Mouse (Mus musculus) embryo, embryonic 10 days (tissue): ENCODE measurements around the gene Plcg2.

Experiments used
- DNase-seq: peaks from one replicate; pipeline ENCODE4 v3.0.0-alpha.2; 2015; ENCODE audit warnings: low spot score

Gene Plcg2

DNA sequence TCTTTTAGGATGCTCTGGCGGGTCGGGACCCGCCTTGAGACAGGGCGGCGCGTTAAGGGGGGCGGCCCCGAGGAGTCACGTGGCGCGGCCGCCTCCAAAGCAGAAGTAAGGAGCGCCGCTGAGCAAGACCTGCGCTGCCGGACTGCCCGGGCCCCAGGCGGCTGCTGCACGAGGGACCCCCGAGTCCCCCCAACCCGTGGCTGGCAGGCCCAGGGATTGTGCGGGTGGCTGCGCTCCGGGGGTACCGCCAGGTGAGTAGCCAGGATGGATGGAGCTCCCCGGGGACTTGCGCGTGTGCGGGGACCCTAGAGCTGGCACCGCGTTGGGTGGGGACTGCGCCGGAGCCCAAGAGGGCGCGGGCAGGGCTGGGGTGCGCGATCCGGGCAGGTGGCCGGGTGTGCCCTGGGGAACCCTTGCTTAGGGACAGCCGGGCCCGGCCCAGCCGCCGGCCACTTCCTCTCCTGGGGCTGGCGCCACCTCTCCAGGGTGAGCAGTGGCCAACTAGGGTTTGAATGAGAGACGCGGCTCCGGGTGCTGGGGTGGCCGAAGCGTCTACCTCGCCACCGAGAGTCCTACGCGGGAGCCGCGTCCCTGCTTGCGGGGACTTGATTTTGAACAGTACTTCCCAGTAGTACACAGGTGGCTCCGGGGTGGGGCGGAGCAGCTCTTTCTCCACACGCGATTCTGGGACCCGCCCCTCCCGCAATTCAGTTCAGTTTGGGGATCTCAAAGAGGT is at the start of gene Plcg2:
Plcg2 (plus strand) TSS at position 113 of the 736 bp plus-strand sequence.
- DNase-seq, result peak; percentile 71

DNA sequence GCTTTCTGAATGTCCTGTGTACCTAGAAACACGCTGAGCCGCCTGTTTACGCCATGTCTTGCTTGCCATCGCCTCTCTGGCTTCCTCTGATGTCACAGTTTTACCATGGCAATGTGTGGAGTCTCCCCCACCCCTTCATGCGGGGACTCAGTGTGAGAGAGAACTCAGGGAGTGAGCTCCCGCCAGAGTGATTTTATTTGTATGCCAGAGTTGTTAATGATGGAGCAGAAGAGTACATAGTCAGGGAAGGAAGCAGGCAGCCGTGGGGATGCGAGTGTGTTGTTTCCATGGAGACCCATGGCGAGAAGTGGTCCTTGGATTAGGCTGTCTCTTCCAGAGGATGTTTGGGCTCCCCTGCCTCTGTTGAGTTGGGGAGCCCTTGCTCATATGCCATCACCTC is 47.0 kb upstream of the Plcg2 start:
- DNase-seq, result no peak

DNA sequence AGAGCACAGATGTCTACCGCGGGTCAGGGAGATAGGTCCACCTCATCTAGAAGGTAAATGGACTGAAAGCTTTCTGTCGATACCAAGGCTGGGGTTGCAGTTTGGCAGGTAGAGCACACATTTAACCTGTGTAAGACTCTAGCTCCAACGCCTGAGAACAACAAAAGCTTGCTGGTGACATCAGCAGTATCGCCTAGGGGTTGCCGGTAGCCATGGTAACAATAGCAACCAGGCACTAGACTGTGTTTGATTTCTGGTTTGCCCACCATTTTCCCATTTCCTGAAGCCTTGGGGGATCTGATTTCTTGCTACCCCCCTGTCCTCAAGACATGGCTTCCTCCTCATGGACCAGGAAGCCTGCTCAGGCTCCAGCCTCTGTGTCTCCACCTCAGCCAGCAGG is 44.1 kb upstream of the Plcg2 start:
- no peak for DNase-seq

DNA sequence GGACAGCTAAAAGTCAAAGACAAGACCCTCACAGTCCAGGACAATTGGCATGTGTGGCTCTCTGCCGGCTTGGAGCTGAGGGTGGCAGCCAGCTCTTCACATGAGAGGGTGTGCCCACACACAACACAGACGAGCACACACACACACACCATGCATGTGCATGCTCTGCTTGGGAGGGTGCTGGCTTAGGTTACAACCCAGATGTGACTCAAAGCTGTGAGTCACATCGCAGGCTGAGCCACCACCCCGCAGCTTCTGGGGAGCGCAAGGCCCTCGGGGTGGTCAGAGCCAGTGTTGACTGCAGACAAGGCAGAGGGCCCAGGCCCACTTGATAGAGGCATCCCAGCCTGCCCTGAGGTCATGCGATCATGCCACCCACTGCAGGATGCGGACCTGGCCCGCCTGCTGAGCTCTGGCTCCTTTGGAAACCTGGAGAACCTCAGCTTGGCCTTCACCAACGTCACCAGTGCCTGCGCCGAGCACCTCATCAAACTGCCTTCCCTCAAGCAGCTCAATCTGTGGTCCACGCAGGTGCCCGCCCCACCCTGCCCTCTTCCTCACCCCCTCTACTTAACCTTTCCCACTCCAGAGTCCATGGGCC is 43.5 kb upstream of the Plcg2 start:
- DNase-seq, result no peak

DNA sequence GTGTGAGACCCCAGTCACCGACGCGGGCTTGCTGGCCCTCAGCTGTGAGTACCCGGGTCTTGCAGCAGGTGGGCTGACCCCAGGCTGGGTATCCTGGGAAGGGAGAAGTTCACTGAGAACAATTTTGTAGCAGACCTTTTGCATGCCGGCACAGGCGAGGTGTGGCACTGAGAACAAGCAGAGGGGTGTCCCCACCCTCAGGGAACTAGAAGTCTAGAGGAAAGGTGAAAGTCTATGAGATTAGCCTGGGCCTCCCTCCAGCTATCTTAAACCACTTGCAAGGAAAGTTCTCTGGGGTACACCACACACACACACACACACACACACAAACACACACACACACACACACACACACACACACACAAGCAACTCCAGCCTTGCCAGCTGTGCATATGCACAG is 42.4 kb upstream of the Plcg2 start:
- DNase-seq, result no peak

DNA sequence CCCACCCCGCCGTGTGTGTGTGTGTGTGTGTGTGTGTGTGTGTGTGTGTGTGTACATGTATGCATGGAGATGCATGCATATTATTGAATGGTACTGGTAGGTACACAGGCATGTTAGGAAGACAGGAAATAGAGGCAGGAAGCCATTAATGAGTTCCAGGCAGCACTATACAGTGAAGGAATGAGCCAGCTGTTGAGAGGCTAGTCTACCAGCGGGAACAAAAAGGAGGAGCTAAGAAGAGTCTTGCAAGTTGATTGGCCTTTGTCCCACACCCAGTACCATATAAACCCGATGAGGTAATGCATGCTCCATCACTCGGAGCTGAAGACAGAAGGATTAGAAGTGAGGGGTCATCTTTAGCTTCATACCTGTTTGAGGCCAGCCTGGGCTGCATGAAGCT is 39.7 kb upstream of the Plcg2 start:
- peak; percentile 36 for DNase-seq

DNA sequence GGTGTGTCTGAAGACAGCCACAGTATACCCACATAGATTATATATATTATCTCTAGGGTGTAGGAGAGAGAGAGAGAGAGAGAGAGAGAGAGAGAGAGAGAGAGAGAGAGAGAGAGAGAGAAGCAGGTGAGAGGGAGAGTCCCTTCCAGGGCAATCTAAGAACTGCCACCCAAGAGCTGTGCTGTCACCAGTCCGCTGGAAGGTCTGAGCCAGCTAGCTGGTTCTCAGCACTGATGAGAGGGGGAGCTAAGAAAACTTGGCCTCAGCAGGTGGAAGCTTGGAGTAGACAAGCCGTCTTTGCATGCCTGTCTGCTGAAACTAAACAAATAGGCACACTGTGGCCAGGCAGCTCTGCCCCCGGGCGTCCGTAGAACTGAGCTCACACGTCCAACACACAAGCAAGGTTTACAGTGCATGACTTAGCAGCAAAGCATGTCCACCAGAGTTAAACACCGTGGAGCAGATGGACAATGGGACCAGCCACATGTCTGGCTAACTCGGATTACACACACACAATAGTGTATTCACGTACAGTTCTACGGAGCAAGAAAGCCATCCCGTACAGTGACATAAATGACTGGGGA is 35.3 kb upstream of the Plcg2 start:
- DNase-seq, result no peak

DNA sequence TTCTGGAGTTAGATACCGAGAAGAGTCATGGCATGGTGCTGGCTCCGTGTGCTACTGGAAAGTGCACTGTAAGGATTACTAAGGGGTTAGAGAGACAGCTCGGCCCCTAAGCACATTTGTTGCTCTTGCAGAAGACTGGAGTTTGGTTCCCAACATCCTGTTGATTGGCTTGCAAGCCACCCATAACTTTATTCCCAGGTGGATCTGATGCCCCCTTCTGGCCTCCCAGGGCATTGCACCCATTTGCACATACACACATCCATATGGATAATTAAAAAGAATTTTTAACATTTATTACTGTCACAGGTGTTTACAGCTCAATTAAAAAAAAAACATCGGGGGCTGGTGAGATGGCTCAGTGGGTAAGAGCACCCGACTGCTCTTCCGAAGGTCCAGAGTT is 33.6 kb upstream of the Plcg2 start:
- DNase-seq, result no peak

DNA sequence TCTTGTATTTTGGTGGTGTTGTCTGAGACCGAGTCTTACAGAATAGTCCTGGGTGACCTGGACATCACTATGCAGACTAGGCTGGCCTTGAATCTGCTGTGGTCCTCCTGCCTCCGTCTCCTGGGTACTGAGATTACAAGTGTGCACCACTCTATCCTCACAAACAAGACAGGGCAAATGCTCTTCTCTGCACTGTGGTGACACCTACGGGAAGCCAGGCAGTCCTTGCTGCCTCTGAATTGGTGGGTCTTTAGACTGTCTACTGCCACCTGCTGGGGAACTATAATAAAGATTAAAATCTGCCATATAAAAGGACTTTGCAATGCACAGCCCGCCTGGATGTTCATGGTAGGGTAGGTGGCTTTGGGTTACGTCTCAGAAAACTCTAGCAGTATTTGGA is 32.8 kb upstream of the Plcg2 start:
- peak; percentile 86 for DNase-seq

DNA sequence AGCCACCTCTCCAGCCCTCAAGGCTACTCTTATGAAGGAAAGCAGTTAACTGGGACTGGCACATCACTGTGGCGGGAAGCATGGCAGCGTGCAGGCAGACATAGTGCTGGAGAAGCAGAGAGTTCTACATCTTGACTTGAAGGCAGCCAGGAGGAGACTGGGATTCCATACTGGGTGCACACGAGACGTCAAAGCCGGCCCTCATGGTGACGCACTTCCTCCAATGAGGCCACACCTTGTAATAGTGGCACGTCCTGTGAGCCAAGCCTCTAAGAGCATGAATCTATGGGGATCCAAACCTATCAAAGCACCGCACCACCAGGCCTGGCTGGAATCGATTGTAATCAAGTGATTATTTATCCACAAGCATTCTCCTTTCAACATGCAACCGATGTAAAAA is 30.6 kb upstream of the Plcg2 start:
- no peak for DNase-seq

DNA sequence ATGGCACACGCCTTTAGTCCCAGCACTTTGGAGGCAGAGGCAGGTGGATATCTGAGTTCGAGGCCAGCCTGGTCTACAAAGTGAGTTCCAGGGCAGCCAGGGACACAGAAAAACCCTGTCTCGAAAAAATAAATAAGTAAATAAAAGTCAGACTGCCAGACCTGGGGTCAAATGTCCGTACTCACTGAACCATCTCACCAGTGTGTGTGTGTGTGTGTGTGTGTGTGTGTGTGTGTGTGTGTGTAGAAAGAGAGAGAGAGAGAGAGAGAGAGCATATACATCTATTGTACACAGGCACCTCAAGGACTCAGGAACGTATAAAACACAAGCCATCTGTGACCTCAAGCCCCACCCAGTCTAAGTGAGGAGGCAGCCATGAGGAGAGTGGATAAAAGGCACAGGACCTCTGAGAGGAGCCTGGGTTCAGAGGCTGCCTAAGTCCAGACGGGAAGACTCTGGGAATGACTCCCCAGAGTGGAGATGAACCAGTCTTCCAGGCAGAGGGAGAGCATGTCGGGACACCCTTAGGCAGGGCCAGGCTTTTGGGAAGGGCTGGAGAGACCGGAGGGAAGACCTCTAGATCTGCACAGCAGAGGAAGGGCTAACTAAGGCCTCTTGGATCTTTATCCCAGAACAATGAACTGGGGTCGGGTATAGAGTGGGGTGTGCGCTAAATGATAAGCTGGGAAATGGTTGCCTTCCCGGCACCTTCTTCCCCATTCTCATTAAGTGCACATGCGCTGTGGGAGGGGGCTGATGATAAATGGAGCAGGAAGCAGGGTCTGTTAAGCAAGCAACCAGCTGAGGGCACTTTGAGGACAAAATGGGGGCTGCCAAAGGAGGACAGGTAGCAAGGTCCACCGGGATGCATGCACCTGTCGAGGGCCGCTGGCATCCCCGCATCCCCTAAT is 28.4 kb upstream of the Plcg2 start:
- DNase-seq, result no peak

DNA sequence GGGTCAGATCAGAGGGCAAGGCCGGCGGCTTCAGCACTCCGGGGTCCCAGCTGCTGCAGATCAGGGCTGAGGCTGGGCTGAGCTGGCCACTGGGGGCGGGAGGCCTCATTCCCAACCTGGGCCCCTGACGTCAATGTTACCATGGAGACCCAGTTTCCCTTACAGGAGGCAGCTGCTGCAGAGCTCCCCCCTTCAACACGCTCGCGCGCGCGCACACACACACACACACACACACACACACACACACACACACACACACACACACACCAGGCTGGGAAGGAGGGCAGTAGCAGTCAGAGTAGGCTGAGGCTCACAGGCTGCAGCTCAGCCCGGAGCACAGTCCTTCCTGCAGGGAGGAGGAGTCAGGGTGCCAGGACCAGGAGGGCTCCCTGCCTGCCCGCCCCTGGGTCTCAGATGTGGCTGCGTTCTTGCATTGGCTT is 27.7 kb upstream of the Plcg2 start:
- peak; percentile 92 for DNase-seq

DNA sequence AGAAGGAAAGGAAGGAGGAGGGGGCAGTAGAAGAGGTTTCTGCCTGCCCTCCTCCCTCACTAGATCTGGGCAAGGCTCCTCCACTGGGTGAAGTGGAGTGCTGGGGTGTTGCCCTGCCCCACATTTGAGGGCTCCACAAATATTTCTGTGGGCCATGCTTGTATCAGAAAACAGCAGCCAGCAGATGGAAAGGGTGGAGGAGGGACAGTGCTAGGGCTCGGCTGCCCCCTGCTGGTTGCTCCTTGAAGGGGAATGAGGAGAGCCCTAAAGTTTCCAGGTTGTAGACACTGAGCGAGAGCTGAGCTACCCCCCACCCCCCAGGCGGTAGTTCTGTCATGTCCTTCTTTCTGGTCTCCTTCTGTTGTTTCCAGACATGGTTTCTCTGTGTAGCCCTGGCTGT is 26.9 kb upstream of the Plcg2 start:
- DNase-seq, result peak; percentile 78

DNA sequence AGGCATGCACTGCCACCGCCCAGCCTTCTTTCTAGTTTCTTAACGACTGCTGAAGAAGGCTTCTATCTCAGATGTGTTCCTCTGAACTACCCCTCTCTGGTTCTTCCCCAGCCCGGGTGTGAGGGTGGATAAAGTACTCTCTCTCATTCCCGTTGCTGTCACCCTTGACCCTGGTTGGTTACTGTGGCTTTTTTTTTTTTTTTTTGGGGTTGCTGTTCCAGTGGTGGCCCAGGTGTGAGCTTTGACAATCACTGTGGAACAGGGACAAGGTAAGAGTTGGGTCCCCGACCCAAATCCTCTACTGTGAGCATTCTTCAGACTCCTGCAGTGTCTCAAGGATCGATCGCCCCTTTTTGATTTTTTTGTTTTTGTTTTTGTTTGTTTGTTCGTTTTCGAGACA is 26.4 kb upstream of the Plcg2 start:
- DNase-seq, result no peak

DNA sequence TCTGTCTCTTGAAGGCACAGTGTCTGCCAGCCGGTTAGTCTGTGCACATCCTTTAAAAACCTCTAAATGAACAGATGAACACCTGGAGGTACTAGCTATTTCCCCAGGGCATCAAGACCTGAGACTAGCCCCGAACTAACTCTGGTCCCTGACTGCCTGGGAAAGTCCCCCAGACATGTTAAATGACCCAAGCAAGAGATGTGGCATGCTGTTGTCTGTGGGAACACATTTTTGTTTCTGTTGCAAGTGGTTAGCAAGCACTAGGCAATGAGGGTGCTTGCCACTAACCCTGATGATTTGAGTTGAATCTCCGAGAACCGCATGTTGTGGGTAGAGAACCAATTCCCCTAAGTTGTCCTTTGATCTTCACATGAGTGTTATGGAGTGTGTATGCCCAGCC is 25.8 kb upstream of the Plcg2 start:
- no peak for DNase-seq

DNA sequence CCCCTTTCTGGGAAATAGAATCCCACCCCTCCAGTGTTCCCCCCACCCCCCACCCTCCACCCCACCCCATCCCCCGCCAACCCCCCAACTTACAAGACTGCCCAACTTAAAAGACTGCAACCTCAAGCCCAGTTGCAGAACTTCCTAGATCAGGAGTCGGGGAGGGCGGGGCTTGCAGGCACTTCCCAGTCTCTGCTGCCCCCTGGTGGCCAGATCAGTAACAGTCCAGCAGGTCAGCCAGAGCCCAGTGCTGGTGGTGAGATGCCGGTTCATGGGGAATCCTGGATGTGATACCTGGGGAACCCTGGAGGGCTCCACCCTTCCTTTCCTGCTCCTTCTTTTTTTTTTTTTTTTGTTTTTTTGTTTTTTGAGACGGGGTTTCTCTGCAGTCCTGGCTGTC is 23.1 kb upstream of the Plcg2 start:
- DNase-seq, result peak; percentile 93

DNA sequence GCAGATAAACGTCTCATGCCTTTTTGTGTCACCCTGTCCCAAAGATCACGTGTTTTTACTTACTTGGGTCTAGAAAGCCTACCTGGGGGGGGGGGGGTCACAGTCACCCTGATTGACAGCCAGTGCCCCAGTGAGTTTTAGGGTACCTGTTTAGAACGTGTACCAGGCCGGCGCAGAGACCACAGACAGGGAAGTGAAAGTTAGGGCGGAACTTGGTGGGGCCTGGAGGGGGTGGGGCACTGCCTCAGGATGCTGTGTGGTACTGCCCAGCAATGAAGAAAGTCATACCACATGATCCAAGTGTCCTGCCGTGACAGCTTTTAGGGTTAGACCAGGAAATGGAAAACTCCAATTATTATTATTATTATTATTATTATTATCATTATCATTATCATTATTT is 22.3 kb upstream of the Plcg2 start:
- no peak for DNase-seq

DNA sequence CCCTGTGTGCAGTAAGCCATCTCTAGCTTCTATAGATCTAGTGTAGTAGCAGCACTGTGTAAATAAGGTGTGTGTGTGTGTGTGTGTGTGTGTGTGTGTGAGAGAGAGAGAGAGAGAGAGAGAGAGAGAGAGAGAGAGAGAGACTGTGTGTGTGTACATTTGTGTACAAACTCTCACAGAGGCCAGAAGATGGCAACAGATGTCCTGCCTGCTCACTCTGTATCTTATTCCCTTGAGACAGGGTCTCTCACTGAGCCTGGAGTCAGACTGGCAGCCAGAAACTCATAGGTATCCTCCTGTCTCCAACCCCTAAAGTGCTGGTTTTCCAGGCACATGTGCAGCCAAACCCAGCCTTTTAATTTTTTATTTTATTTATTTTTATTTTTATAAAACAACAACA is 20.0 kb upstream of the Plcg2 start:
- DNase-seq, result no peak

DNA sequence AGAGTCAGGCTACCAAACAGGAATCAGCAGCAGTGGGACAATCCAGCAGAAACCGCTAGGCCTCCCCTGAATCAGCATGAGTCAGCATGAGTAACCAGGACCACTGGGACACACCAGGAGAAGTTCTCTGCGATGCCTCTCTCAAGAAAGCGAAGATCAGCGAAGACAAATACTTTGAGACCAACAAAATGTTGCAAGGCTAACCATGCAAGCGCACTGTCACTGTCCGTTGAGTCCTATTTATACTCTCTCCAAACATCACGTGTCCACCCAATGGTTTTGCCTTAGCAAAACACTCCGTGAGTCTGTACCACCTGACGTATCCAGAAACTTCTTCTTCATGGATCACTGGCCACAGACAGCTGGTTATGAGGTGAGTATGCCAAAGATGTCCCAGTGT is 18.1 kb upstream of the Plcg2 start:
- no peak for DNase-seq

DNA sequence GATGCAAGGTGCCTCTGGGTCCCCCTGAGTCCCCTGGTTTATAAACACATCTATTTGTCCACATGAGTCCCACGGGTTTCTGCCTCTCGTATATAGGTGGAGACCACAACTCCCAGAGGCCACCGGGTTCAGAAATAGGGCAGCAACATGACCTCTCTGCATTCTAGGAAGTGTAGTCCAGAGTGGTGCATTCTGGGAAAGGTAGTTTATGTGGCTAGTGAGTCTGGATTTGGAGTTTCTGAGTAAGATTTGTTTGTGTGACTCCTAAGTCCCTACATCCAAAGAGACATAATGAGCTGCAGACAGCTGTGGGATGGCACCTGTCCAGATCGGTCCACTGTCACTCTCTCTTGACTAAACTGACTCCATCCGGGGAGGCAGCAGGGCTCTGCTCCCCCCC is 17.6 kb upstream of the Plcg2 start:
- DNase-seq, result peak; percentile 56

DNA sequence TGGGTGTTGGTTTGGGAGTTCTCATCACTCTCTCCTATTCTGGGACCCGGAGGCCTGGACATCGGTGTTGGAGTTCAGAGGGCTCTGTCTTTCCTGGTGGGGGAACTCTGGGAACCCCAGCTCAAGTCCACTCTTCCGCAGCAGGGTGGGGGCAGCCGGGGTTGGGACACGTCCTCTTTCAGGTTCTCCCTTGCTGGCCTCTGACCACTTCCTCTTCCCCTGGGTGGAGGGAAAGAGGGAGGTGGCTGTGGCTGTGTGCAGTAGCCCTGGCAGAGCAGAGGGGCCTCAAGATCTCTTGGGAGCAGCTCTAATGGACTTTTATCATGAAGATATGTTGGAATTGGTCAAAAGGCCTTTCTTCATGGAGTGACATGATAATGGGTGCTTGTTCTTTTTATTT is 16.3 kb upstream of the Plcg2 start:
- no peak for DNase-seq

DNA sequence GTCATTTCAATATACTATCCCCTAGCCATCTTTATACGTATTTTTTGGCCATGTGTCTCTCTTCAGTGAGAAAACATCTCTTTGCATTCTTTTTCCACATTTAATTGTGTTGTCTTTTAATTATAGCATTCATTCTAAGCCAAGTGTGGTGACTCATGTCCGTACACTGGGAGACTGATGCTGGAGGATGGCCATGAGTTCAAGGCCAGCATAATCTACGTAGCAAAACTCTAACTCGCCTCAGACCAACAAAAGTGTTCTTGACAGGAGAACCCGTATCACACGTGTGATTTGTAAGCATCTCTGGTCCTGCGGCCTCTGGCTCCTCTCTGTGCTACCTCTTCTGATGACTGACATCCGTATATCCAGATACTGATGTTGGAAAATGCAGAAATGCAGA is 13.4 kb upstream of the Plcg2 start:
- DNase-seq, result no peak

DNA sequence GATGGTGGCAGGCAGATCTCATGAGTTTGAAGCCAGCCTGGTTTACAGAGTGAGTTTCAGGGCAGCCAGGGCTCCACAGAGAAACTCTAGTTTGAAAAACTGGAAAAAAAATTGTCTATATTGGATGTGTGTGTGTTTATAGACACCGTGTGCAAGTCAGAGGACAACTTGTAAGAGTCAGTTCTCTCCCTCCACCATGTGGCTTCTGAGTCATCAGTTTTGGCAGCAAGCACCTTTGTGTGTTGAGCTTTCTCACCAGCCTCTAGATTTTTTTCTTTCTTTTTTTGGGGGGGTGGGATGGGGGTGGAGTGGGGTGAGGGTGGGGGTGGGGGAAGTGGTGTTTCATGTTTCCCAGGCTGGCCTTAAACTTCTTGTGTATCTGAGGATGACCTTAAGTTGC is 12.8 kb upstream of the Plcg2 start:
- no peak for DNase-seq
